Mouse (Mus musculus): ENCODE measurements around the gene Map3k11.
A peak's percentile ranks its signal among the peaks of the same experiment; 100 is the strongest.

The Map3k11 gene

DNA sequence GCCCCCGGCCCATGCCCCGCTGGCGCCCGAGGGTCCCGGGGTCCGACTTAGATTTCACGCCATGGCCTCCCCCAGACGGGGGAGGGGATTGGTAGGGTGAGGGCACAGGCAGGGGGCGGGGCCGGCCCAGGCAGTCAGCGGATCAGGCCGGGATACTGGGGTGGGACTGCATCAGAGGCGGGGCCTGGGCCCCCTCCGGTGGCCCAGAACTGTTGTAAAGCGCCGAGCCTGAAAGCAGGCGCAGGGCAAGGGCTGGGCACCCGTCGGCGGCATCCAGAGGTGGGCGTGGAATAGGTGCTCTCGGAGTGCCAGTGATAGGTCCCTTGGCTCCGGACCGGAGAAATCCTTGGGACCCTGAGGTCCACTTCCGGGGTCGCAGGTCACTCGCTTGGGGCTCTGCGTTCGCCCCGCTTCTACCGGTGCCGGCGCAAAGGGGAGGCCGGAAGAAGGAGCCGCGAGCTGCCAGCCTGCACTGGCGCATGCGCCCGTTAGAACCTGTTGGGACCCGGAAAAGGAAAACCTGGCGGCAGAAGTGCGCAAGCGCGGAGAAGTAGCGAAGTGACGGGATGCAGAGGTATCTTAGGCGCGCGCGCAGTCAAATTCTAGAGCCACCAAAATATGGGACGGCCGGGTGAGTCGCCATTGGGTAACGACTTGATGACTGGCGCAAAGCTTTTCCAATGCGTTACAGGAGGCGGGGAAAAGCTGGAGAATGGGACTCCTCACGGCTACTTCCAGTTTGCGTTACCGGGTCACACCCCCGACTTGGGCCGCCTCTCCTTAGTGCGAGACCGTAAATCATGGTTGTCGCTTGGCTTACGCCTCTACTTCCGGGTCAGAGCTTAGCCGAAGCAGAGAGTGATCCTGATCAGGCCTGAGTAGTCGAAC, at the start of gene Map3k11, which contains the start of gene Pcnx3:
Map3k11 (plus strand) TSS at position 543 of the 888 bp plus-strand sequence.
Pcnx3 (minus strand) TSS at position 709 of the 888 bp plus-strand sequence.
- peak; percentile 99 for DNase-seq

DNA sequence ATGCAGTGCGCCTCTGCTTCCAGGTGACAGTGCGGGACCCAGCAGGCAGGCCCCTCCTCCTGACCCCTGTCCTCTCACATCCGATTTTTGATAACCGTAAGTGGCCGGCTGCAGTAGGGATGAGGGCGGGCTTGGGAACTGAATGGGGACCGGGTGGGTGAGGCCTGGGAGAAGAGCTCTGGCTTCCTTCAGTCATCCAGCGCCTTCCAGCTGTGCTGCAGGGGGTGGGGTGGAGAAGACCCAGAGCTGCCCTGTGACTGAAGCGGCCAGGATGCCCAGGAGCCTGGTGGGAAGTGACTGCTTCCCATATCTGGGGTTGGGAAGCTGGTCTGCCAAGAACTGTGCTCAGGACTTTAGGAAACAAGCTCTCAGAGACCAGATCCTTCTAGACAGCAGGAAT, 48.2 kb upstream of the Map3k11 start:
- no peak for DNase-seq

GRCm38 (mm10) chr19:5641021-5641420, 47.5 kb upstream of the Map3k11 start:
- DNase-seq = no peak

GRCm38 (mm10) chr19:5641641-5642040, 46.9 kb upstream of the Map3k11 start:
- no peak for DNase-seq

GRCm38 (mm10) chr19:5645280-5645679, 43.3 kb upstream of the Map3k11 start:
- DNase-seq = no peak

- no peak for DNase-seq
Measured at GRCm38 (mm10) chr19:5646731-5647330, 41.7 kb upstream of the Map3k11 start.

DNA sequence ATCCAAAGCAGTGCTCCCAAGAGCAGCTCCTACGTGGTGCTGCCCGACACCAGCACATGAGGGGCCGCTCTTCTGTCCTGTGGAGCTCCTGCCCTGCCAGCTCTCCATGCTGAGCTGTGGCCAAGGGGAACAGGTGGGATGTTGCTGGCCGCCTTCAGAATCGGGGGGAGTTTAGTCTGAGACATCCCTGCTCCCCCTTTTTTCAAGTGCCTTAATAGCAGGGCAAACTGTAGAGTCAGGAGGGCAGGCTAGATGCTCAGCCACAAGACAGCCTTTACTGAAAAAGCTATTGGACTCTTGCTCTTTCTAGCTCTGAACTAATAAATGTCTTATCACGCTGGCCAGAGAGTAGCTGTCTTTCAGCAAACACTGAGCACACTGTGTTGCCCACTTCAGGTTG, 40.8 kb upstream of the Map3k11 start:
- no peak for DNase-seq

DNA sequence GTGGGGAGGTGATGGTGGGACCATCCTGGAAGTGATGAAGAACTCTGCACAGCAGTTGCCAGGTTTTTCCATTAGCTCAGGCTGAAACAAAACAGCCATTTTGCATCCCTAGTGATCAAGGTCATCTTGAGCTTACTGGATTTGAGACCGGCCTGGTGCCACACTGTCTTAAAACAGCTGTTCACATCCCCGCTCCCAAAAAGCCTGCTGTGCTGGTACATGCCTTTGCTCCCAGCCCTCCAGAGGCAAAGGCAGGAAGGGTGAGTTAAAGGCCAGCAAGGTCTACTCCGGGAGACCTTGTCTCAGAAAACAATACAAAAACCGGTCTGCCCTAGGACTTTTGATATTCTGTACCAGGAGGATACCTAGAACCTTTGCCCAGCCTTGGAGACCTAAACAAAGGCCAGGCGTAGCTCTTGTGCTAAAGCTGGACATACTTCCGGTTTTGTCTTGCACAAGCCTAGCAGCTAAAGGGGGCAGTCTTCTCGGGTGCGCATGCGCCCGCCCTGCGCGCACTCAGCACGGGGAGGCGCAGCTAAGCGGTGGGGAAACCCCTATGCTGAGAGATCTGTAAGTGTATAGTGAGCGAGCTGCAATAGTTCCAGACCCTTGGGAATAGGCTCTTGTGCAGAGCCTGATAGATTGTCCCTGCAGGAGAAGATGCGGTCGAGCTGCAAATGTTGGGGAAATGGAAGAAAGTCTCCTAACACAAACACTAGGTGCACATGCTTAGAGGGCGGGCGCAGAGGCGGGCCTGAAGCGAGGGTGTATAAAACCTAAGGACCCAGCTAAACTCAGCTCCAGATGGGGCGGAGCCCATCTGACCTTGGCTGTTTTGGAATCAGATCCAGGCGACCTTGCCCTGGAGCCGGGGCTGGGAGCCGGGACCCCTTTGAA, 39.9 kb upstream of the Map3k11 start:
- peak; percentile 88 for DNase-seq

DNA sequence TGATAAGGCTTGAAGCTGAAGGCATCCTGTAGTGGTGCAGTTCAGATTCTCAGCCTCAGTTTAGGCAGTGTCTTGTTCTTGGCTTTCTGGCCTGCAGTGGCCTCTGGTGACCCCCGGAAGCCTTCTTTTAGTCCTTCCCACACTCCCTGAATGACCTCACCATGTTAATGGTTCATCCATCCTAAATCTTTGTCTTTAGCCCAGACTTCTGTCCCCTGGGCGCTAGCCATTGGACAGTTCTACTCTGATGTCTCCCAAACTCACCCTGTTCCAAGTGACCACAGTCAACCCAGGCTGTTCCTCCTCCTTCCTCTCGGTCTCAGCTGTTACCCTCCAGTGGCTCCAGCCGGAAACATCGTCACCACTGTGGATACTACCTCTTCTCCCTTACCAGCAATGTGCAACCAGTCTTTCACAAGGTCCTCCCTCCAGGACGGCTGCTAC, 39.2 kb upstream of the Map3k11 start:
- no peak for DNase-seq

- DNase-seq = no peak
Measured at GRCm38 (mm10) chr19:5651502-5652274, 36.9 kb upstream of the Map3k11 start.

- DNase-seq = no peak
Measured at GRCm38 (mm10) chr19:5652570-5652969, 36.0 kb upstream of the Map3k11 start.

GRCm38 (mm10) chr19:5653969-5654719, 34.4 kb upstream of the Map3k11 start:
- no peak for DNase-seq

DNA sequence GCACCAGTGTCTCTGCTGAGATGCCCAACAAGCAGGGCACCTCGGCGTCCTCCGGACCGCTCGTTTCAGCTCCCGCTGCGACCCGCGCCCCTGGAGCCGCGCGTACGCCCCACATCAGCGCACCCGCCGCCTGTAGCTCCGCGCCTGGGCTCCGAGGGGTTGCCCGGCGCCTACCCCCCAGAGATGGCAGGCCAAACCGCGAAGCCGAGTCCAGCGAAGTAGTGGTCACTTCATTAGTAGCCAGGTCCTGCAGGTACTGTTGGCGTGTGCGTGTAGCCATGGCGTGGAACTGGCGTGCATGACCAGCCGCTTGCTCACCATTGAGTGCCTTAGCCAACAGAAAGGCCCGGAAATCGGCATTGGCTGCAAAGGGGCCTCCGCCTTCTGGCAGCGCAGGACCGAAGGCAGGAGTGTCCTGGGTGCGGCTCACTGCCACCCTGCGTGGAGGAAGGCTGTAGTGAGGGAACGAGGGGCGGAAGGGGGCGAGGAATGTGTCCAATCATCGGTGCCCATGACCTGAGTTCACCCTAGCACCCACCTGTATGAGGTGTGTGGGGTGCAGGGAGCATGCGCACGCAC, 33.7 kb upstream of the Map3k11 start:
- no peak for DNase-seq

- DNase-seq = peak; percentile 68
Measured at GRCm38 (mm10) chr19:5660942-5661751, 27.4 kb upstream of the Map3k11 start.

DNA sequence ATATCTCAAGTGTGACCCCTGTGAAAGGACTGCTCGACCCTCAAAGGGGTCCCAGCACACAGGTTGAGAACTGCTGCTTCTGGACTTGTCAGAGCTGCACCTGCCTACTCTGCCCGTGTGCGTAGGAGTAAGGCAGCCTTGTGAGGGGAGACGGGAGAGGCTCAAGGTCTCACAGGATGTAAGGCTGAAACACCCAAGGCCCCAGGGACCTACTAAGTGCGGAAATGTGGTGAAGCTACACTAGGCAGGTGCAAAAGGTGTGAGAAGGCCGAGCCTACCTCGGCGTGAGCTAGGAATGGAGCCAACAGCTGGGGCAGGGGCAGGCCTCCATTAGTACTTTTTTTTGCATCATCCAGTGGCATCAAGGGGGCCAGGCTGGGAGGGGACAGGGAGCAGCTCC, 26.2 kb upstream of the Map3k11 start:
- DNase-seq = no peak

DNA sequence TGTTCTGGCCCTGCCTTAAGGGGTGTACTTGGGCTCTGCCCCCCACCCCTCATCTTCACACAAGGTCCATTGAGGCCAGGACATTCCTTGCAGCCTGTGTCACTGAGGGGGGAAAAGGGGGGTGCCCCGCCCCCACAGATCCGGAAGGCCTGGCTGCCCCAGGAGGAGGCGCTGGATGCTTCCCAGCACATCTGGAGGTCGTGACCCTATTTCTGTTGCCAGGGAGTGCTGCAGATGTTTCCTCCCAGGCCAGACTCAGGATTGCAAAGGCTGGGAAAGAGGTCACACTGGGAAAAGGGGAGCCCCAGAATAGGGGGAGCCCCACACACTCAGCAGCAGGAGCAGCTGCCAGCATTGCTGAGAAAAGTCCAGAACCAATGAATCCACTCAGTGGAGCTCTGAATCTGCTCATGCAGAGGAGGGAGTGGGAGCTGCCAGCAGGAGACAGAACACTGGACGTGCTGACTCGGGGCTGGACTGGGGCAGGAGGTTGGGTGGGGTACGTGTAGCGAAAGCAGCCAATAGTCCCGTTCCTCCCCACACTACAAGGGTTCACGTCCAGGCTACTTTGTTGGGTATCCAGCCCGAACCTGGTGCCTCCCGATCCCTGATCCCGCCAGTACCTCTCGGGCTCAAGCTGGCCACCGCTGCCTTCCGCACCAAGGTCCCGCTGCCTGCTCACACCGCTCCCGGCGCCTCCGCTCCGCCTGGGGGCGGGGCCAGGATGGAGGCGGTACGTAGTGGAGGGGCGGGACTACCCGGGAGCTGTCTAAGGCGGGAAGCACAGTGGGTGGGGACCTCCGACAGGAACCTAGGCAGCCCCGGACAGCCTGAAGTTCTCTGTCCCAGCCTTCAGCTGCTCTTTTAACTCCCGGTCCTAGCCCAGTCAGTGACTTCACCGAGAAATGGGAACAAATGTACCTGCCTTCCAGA, 25.3 kb upstream of the Map3k11 start, which contains the start of gene Sipa1:
Sipa1 (minus strand) TSS at position 727 of the 933 bp plus-strand sequence.
- peak; percentile 88 for DNase-seq

- no peak for DNase-seq
Measured at GRCm38 (mm10) chr19:5664669-5665257, 23.8 kb upstream of the Map3k11 start.

- DNase-seq = no peak
Measured at GRCm38 (mm10) chr19:5665465-5665864, 23.1 kb upstream of the Map3k11 start.

DNA sequence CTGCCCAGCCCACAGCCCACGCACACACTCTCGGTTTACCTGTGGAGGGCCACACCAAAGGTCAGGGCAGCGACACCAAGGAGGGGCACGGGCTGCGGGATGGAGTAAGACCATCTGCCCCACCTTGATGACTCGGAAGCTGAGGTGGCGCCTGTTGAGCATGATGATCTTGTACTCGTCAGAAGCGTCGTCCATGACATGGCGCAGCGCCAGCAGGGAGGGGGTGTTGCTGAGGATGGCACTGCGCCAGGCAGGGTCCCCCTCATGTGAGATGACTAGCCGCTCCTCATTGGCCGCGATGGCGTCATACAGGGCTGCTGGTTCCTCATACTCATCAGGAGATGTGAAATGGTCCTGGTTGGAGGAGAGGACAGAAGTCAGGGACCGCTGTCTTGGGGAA, 22.2 kb upstream of the Map3k11 start:
- no peak for DNase-seq

Data from layer of hippocampus, adult 9-11 months (tissue).